Mouse (Mus musculus) neural tube, embryonic 12.5 days (tissue): ENCODE results near the gene Stx8. TPM values are rescaled to one million over a fixed set of nuclear protein-coding genes. Genes with fewer than 3 reads are reported as not detected.

Experiments
- ATAC-seq: fragments of 200-750 bp; cut with Nextera tagmentation; 2 replicates; pipeline ENCODE4 v1.8.0; 2017; ENCODE audit warnings: low read depth, mild to moderate bottlenecking, moderate TSS enrichment, moderate library complexity; ENCODE audit not compliant: low FRiP score
- H3K27ac ChIP-seq: fragments of 300-500 bp; sonication (generic); 2 replicates; pipeline ENCODE4 v1.5.1; 2016
- H3K27me3 ChIP-seq: fragments of 300-500 bp; sonication (generic); replicated peaks from 2 replicates; pipeline ENCODE4 v1.6.1; 2016; ENCODE audit warnings: mild to moderate bottlenecking
- H3K36me3 ChIP-seq: fragments of 300-500 bp; sonication (generic); 2 replicates; pipeline ENCODE4 v1.6.1; 2016; ENCODE audit warnings: mild to moderate bottlenecking
- H3K4me1 ChIP-seq: fragments of 300-500 bp; sonication (generic); 2 replicates; pipeline ENCODE4 v1.6.1; 2016
- H3K4me2 ChIP-seq: fragments of 300-500 bp; sonication (generic); replicated peaks from 2 replicates; pipeline ENCODE4 v1.6.1; 2016; ENCODE audit warnings: mild to moderate bottlenecking
- H3K4me3 ChIP-seq: fragments of 300-500 bp; sonication (generic); 2 replicates; pipeline ENCODE4 v1.5.1; 2016
- H3K9ac ChIP-seq: fragments of 300-500 bp; sonication (generic); 2 replicates; pipeline ENCODE4 v1.6.1; 2016; ENCODE audit warnings: mild to moderate bottlenecking
- H3K9me3 ChIP-seq: fragments of 300-500 bp; sonication (generic); 2 replicates; pipeline ENCODE4 v1.6.1; 2016; ENCODE audit warnings: mild to moderate bottlenecking
- WGBS: fragments of 180-500 bp; shearing (Covaris S2); methylation state at CpG from one replicate; pipeline ENCODE4 v1.1.7; 2016; 5-methylcytosine and 5-hydroxymethylcytosine counted together
- polyA plus RNA-seq: library from polyadenylated mRNA; unstranded; fragments of >200 nt; fragmentation: Nextera tagmentation; extraction: Ambion mirVana; gene quantifications from 2 replicates; pipeline ENCODE4 v1.2.1, GENCODE M21; 2016

Stx8 gene
- polyA plus RNA-seq, 1 experiment from 2014 or later, result 69.0 TPM

DNA sequence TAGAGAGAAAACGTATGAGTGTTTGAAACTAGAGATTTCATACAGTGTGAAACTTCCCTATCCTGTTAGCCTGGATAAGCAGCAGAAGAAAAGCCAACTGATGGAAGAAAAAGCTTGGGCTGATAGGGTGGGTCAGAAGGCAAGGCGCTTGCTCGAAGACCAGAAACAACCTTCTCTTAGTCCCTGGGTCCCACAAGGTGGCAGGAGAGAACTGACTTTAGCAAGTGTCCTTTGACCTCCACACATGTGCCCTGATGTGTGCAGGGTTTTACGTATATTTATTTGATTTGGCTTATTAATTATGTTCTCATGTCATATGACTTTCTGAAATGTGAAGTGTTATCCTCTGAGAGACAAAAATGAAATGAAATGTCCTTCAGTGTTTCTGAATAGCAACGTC lies 60.6 kb downstream of the Stx8 start:
- no peaks in the 10 kb centered on the region for H3K9me3 ChIP-seq
- H3K36me3 ChIP-seq, result no peaks in the 10 kb centered on the region
- no peak overlapping the region for H3K27ac ChIP-seq
- peaks cover 17% of the 10 kb centered on the region for H3K4me1 ChIP-seq
- ATAC-seq, result no peak
- 85% methylated on average over 5 of the region's 5 CpGs for WGBS
- H3K9ac ChIP-seq, result no peak overlapping the region
- no peaks in the 10 kb centered on the region for H3K27me3 ChIP-seq
- no peak overlapping the region for H3K4me2 ChIP-seq
- no peak overlapping the region for H3K4me3 ChIP-seq

DNA sequence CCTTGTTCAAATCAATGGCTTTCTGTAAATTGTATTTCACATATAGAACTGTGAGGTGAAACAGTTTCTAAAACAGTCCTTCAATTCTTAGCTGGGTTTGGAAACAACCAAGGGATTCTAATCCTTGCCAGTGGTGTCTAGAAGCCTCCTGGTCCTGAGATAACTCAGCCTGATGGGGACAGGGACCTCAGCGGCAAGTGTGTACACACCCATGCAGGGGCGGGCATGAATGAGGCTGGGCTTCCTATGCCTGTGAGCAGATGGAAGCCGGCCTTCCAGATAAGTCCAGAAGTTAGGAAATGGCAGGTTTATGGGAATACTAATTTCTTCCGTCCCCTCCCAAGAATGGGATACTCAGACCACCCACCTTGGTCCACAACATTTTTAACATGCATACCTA lies 63.1 kb downstream of the Stx8 start:
- ATAC-seq, result no peak
- H3K9ac ChIP-seq, result no peak overlapping the region
- no peak overlapping the region for H3K4me2 ChIP-seq
- no peak overlapping the region for H3K27ac ChIP-seq
- no peak overlapping the region for H3K4me3 ChIP-seq
- WGBS, result 25% methylated on average over 4 of the region's 4 CpGs
- H3K36me3 ChIP-seq, result no peaks in the 10 kb centered on the region
- no peaks in the 10 kb centered on the region for H3K27me3 ChIP-seq
- H3K9me3 ChIP-seq, result no peaks in the 10 kb centered on the region
- peaks cover 17% of the 10 kb centered on the region for H3K4me1 ChIP-seq

DNA sequence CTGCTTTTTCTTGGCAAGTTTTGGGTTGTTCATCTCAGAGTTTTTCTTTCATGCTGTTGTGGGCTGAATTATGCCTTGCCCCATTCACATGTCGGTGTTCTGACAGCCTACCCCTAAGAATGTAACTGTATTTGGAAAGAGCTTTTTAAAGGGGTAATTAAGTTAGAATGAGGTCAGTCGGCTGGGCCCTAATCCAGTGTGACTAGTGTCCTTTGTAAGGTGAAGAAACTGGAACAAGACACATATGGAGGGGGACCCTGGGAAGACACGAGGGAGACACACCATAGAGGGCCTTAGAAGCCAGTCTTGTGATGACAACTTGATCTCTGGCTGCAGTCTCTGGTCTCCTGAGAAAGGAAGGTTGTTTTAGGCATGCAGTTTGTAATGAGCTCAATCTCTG lies 63.9 kb downstream of the Stx8 start:
- no peak for ATAC-seq
- Histone ChIP-seq H3K9ac (no peak overlapping the region), H3K27ac (no peak overlapping the region), H3K4me1 (peaks cover 17% of the 10 kb centered on the region), H3K27me3 (no peaks in the 10 kb centered on the region), H3K9me3 (no peaks in the 10 kb centered on the region), H3K4me3 (no peak overlapping the region), H3K4me2 (no peak overlapping the region), H3K36me3 (no peaks in the 10 kb centered on the region)
- 7% methylated on average over 3 of the region's 3 CpGs for WGBS

DNA sequence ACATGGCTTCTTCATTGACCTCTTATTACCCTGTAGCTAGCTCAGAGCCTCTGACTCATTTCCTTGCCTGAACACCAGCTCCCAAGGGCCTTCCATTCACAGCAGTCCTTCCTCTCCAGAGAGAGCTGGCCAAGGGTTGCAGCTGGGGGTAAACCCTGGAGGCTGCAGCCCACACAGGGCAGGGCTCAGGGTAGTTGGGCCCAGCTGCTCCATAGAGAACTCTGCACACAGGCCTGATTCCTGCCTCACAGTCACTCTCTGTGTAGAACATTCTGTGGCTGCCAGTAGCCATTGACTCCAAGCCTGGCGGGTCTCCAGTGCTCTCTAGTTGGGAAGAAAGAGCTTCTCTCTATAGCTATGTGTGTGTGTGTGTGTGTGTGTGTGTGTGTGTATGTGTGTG lies 64.8 kb downstream of the Stx8 start:
- ATAC-seq, result no peak
- H3K27ac ChIP-seq, result no peak overlapping the region
- H3K36me3 ChIP-seq, result no peaks in the 10 kb centered on the region
- H3K4me2 ChIP-seq, result no peak overlapping the region
- WGBS, result 100% methylated on average over 1 of the region's 1 CpGs
- H3K9me3 ChIP-seq, result no peaks in the 10 kb centered on the region
- peaks cover 17% of the 10 kb centered on the region for H3K4me1 ChIP-seq
- no peak overlapping the region for H3K9ac ChIP-seq
- no peaks in the 10 kb centered on the region for H3K27me3 ChIP-seq
- no peak overlapping the region for H3K4me3 ChIP-seq

DNA sequence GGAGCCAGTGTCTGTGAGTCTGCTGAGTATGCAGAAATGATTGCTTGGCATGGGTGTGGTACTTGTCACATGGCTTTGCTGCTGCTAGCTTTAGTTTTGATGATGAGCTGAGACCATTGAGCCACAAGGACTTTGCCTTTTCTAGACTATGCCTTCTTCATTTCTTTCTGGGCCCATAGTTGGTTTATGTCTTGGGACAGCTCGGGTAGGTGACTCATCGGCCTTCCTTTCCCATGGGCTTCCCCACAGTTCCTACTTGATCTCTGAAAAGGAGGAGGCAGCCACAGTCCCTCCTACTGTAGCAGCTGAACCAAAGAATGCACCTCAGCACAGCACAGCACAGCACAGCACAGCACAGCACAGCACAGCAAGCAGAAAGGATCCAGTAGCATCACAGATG lies 66.5 kb downstream of the Stx8 start:
- no peaks in the 10 kb centered on the region for H3K27me3 ChIP-seq
- no peaks in the 10 kb centered on the region for H3K36me3 ChIP-seq
- 89% methylated on average over 2 of the region's 2 CpGs for WGBS
- no peak overlapping the region for H3K4me3 ChIP-seq
- H3K27ac ChIP-seq, result no peak overlapping the region
- no peaks in the 10 kb centered on the region for H3K9me3 ChIP-seq
- H3K9ac ChIP-seq, result no peak overlapping the region
- peaks cover 29% of the 10 kb centered on the region for H3K4me1 ChIP-seq
- no peak for ATAC-seq
- no peak overlapping the region for H3K4me2 ChIP-seq

DNA sequence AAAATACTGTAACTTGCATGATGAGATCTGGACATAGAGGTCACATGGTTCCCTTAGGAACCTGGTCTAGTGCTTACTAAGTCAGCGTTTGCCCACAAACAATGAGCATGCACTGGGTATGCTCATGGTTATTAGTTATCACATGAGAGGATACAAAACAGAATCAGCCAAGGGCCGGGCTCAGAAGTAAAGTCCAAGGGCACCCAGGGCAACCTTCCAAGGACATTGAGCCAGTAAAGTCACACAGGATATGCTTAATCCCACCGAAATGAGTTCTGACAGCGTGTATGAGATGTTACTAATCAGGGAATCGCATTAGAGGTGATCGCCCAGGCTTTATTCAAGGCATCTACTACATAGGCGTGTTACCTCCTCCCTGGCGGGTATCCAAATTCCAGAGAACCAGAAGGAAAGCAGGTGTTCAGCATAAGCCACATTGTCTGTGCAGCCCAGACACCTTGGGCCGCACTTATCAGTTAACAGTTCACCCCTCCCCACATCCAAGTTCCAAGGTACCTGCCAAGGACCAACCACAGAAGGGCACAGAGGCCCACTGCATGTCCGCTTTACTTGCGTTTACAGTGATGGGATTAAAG lies 67.4 kb downstream of the Stx8 start:
- no peak overlapping the region for H3K9ac ChIP-seq
- WGBS, result 93% methylated on average over 11 of the region's 11 CpGs

DNA sequence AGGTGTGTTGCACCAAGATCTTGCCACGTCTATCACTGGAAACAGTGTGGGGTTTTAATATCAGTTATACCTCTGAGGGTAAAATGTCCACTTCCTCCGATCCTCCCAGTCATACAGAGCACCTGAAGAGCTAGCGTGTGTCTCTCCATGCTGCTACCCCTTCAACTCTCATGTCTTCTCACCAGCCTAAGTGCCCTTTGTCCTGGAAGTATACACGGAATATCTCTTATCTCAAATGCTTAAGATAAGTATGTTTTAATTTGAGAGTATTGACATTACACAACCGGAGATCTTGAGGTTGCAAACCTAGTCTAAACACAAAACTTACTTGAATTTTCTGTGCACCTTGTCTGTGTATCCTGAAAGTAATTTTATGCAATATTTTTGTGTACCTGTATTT lies 68.4 kb downstream of the Stx8 start:
- Histone ChIP-seq H3K9ac (no peak overlapping the region), H3K4me2 (no peak overlapping the region), H3K4me3 (no peak overlapping the region), H3K27me3 (no peaks in the 10 kb centered on the region), H3K27ac (no peak overlapping the region), H3K36me3 (no peaks in the 10 kb centered on the region), H3K4me1 (peaks cover 23% of the 10 kb centered on the region), H3K9me3 (no peaks in the 10 kb centered on the region)
- 93% methylated on average over 5 of the region's 5 CpGs for WGBS
- ATAC-seq, result no peak

More for the DNA sequence above, 67.4 kb downstream of the Stx8 start:
- no peak overlapping the region for H3K4me2 ChIP-seq
- ATAC-seq, result no peak
- H3K27me3 ChIP-seq, result no peaks in the 10 kb centered on the region
- no peaks in the 10 kb centered on the region for H3K36me3 ChIP-seq
- no peaks in the 10 kb centered on the region for H3K9me3 ChIP-seq
- no peak overlapping the region for H3K27ac ChIP-seq
- H3K4me1 ChIP-seq, result peaks cover 29% of the 10 kb centered on the region
- H3K4me3 ChIP-seq, result no peak overlapping the region

DNA sequence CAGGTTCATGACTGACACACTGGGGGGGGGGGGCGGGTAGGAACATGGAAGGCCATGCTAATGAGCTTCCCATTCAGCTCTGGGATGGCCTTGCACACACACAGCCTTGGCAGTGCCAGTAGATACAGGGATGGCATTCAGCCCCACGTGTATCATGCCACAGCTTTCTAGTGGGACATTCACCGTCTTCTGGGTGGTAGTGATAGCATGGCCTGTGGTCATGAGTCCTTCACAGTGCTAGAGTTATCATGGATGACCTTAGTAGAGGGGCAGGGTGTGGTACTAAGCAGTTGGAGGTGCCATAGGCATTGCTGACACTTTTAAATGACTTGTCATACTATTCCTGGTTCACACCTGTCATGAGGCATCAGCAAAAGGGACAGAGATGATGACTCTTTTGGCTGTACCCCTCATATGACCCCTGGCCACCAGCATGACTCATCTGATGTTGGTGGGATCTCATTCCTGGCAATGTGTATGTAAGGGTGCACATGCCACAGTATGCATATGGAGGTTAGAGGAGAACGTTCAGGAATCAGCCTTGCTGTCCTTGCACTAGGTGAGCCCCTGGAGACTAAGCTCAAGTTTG lies 69.4 kb downstream of the Stx8 start:
- ATAC-seq, result no peak
- no peak overlapping the region for H3K9ac ChIP-seq
- 86% methylated on average over 4 of the region's 4 CpGs for WGBS

DNA sequence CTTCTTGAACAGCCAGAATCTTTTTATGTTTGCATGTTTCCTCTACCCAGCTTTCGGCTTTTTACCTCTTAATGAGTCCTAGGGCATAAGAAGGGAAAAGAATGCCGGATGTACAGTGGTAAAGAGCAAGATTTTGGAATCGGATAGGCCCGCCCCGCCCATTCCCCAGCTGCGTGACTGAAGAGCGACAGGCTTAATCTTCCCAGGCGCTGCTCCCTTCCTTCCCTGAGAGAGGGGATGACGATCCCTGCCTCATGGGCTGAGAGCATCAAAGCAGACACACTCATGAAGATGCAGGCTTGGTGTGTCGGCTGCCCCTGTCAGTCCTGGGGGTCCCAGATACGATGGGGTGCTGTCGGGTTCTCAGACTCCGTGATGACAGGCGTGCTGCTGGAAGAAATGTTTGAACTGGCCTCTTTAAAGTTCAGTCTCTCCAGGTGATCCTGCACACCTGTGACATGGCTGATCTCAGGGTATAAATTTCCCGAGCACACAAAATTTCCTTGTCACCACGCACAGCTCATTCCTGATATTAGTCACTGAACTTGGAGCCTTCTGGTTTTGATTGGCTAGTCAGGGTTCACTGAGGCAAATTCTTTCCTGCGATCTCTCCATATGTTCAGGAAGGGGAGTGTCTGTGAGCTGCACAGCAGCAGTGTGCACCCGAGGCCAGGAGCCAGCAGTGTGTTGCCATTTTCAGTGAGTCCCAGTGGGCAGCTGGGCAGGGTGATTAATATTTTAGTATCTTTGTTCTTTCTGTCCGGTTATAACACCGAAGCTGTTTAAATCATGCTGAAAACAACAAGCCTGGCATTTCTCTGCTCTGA lies 70.4 kb downstream of the Stx8 start:
- Histone ChIP-seq H3K9ac (no peak overlapping the region), H3K36me3 (no peaks in the 10 kb centered on the region), H3K4me1 (peaks cover 12% of the 10 kb centered on the region), H3K27me3 (no peaks in the 10 kb centered on the region), H3K4me3 (no peak overlapping the region), H3K27ac (no peak overlapping the region), H3K4me2 (peak overlapping the region; percentile 22), H3K9me3 (no peaks in the 10 kb centered on the region)
- no peak for ATAC-seq
- WGBS, result 66% methylated on average over 20 of the region's 20 CpGs

More for the DNA sequence above, 69.4 kb downstream of the Stx8 start:
- Histone ChIP-seq H3K36me3 (no peaks in the 10 kb centered on the region), H3K4me3 (no peak overlapping the region), H3K9me3 (no peaks in the 10 kb centered on the region), H3K4me2 (no peak overlapping the region), H3K27ac (no peak overlapping the region), H3K4me1 (peaks cover 17% of the 10 kb centered on the region), H3K27me3 (no peaks in the 10 kb centered on the region)

DNA sequence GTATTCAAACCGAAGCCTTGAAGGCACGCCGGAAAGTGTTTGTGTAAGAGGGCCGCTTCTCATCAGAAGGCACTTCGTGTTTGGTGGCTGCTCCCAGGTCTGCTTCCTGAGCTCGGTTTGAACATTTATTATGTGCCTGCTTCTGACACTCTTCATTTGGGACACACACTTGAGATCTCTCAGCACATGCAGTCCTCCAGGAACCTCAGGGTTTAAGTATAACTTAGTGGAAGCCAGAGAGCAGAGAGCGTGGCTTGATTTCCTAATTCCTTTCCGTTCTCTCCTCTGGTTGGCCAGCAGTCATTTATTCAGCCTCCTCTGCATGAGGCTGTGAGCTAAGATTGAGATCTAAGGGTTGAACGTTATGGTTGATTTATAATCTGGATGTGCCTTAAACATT lies 71.1 kb downstream of the Stx8 start:
- WGBS, result 69% methylated on average over 9 of the region's 9 CpGs
- Histone ChIP-seq H3K27ac (no peak overlapping the region), H3K27me3 (no peaks in the 10 kb centered on the region), H3K9me3 (no peaks in the 10 kb centered on the region), H3K9ac (no peak overlapping the region), H3K4me2 (no peak overlapping the region; the same call in 1 of the 2 replicates), H3K4me1 (peaks cover 12% of the 10 kb centered on the region), H3K36me3 (no peaks in the 10 kb centered on the region), H3K4me3 (no peak overlapping the region)
- ATAC-seq, result no peak

DNA sequence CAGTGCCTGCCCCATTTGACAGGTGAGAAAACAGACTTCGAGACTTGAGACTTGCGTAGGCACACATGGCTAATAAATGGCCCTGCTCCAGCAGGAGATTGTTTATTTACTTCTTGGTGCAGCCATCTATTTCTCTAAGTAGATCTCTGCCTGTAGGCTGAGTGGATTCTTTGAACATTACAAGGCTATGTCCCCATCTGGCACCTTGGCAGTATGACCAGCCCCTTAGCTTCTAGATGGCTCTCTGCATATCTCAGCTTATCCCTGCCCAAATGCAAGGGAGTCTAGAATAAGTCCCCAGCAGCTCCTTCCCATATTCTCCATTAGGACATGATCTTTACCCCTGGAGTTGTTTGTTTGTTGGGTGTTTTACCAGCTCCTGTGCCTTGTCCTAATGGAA lies 72.1 kb downstream of the Stx8 start:
- no peak for ATAC-seq
- 79% methylated on average over 2 of the region's 2 CpGs for WGBS
- Histone ChIP-seq H3K4me1 (peaks cover 12% of the 10 kb centered on the region), H3K27ac (no peak overlapping the region), H3K4me3 (no peak overlapping the region), H3K4me2 (no peak overlapping the region), H3K9ac (no peak overlapping the region), H3K36me3 (no peaks in the 10 kb centered on the region), H3K9me3 (no peaks in the 10 kb centered on the region), H3K27me3 (no peaks in the 10 kb centered on the region)

DNA sequence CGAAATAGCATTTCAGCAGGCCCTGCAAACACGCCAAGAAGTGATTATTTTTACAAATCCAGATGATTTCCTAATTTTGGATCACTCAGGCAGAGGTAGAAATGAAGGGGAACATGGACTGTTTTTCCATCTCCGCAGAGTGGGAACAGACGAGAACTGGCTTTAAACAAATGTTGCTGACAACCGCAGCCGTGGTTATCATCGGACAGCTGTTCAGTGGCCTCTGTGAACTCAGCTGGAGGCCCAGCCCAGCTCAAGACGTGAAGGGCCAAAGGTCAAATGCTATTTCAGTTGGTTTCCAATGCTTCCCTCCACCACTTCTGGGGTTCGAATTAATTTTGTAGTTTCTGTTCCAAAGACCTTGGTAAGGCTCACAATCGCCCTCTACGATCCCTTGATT lies 78.2 kb downstream of the Stx8 start:
- H3K27me3 ChIP-seq, result no peaks in the 10 kb centered on the region; the same call in 1 of the 2 replicates
- 16% methylated on average over 11 of the region's 11 CpGs for WGBS
- H3K4me3 ChIP-seq, result no peak overlapping the region
- ATAC-seq, result no peak
- no peak overlapping the region for H3K9ac ChIP-seq
- H3K4me1 ChIP-seq, result peaks cover 13% of the 10 kb centered on the region; the same call in 1 of the 2 replicates
- H3K4me2 ChIP-seq, result no peak overlapping the region
- no peaks in the 10 kb centered on the region for H3K9me3 ChIP-seq
- H3K36me3 ChIP-seq, result no peaks in the 10 kb centered on the region
- H3K27ac ChIP-seq, result no peak overlapping the region
